Mouse (Mus musculus): ENCODE measurements around the gene Pgm1.

GRCm38 (mm10) chr4:99979326-99979725 is 50.1 kb downstream of the Pgm1 start:
- TF ChIP-seq TAL1 (conservative IDR thresholded peaks at IDR 0.05; ENCODE audit: low read depth, low read length): no peak
- no peak for TF ChIP-seq CTCF (IDR thresholded peaks at IDR 0.05; ENCODE audit: low read depth, low read length)
- no peak for TF ChIP-seq GATA2 (IDR thresholded peaks at IDR 0.05; ENCODE audit: borderline replicate concordance, low read depth, low read length)
- no peak for TF ChIP-seq GATA1 (IDR thresholded peaks at IDR 0.05; ENCODE audit: borderline replicate concordance, low read length)
- no peak for TF ChIP-seq POLR2AphosphoS5 (IDR thresholded peaks at IDR 0.05; ENCODE audit: insufficient replicate concordance, low read depth, low read length)

Data from G1E (cell line).